In the genomic region with DNA sequence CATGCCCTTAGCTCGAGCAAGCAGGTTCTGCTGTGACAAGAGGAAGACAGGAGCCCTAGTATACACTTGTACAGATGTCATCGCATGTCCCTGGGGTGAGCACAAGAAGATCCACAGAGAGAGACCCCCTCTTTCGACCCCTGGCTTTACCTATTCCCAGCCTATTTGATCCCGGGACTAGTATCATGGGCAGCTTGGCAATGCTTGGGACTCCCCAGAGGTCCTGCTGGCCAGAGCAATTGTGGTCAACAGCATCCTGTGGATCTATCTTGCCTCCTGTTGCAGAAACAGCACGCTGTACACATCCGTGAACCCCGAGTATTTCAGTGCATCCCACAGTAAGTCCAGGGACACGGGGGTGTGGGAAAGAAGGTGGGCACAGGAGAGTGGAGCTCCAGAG, we compare ENCODE assay signal across 37 mouse cellular contexts. TPM values are rescaled to one million over a fixed set of nuclear protein-coding genes. Genes with fewer than 3 reads are reported as not detected.
"Had no signal": no experiment of that assay in that cellular context is flagged by ENCODE, and none has a peak within 500 bp of the region (broad histone marks: within the 10 kb centered on the region; RNA-seq: fewer than 3 reads in every experiment).

No protein-coding gene starts in this region.

- H3K4me3 ChIP-seq: embryonic facial prominence, embryonic 10.5 days; embryonic facial prominence, embryonic 12.5 days; embryonic facial prominence, embryonic 13.5 days; embryonic facial prominence, embryonic 15.5 days; erythroblast, embryonic 14.5 days; forebrain, embryonic 10.5 days; forebrain, embryonic 12.5 days; forebrain, embryonic 13.5 days; forebrain, embryonic 15.5 days; gastrocnemius, adult 2 months; heart, adult 2 months had no signal

- H3K27ac ChIP-seq: embryonic facial prominence, embryonic 10.5 days; embryonic facial prominence, embryonic 12.5 days; embryonic facial prominence, embryonic 13.5 days; embryonic facial prominence, embryonic 15.5 days; forebrain, embryonic 10.5 days; forebrain, embryonic 12.5 days; forebrain, embryonic 13.5 days; forebrain, embryonic 15.5 days; gastrocnemius, adult 2 months; heart, adult 2 months had no signal

- ATAC-seq: forebrain, embryonic 13.5 days; forebrain, embryonic 14.5 days; forebrain, embryonic 15.5 days; forebrain, embryonic 16.5 days; forebrain, postnatal 0 days had no signal

- H3K9ac ChIP-seq: embryonic facial prominence, embryonic 12.5 days; embryonic facial prominence, embryonic 13.5 days; embryonic facial prominence, embryonic 15.5 days; forebrain, embryonic 12.5 days; forebrain, embryonic 13.5 days; forebrain, embryonic 15.5 days; forebrain, postnatal 0 days had no signal

- H3K4me2 ChIP-seq: embryonic facial prominence, embryonic 12.5 days; embryonic facial prominence, embryonic 13.5 days; embryonic facial prominence, embryonic 15.5 days; forebrain, embryonic 12.5 days; forebrain, embryonic 13.5 days; forebrain, embryonic 15.5 days had no signal

- H3K9me3 ChIP-seq: embryonic facial prominence, embryonic 10.5 days; embryonic facial prominence, embryonic 12.5 days; embryonic facial prominence, embryonic 13.5 days; embryonic facial prominence, embryonic 15.5 days; forebrain, embryonic 10.5 days; forebrain, embryonic 12.5 days; forebrain, embryonic 13.5 days; forebrain, embryonic 15.5 days had no signal

- DNase-seq: cerebellum, adult 2 months; cerebellum, adult 8-10 months; cerebellum, adult 9-10 months; cerebellum, adult 9-11 months; cerebellum, postnatal 10 days; cerebellum, postnatal 14 days; cerebellum, postnatal 25 days; cerebellum, postnatal 36 days; embryo, embryonic 11 days; forebrain, postnatal 0 days; gastrocnemius, adult 2 months; gastrocnemius, postnatal 10 days; gastrocnemius, postnatal 14 days; gastrocnemius, postnatal 25 days; gastrocnemius, postnatal 36 days; heart, adult 18-20 months; heart, adult 2 months had no signal

- H3K36me3 ChIP-seq: embryonic facial prominence, embryonic 10.5 days; embryonic facial prominence, embryonic 12.5 days; embryonic facial prominence, embryonic 13.5 days; embryonic facial prominence, embryonic 15.5 days; forebrain, embryonic 10.5 days; forebrain, embryonic 12.5 days; forebrain, embryonic 15.5 days had no signal

RNA-seq across cellular contexts. Expression of a gene that starts 14.5 kb away (rescaled TPM):
- total RNA-seq: common myeloid progenitor, adult 5-6 weeks; gastrocnemius, adult 18-20 months; gastrocnemius, adult 2 months; gastrocnemius, adult 8-10 months; gastrocnemius, postnatal 36 days; granulocyte monocyte progenitor cell, adult 5-6 weeks; heart, adult 8-10 months had no signal
- polyA plus RNA-seq: erythroblast, embryonic 14.5 days had no signal

RNA-seq across cellular contexts. Expression of a gene that starts 16.3 kb away (rescaled TPM):
- total RNA-seq: common myeloid progenitor, adult 5-6 weeks; gastrocnemius, adult 18-20 months; gastrocnemius, adult 2 months; gastrocnemius, adult 8-10 months; gastrocnemius, postnatal 14 days; gastrocnemius, postnatal 36 days; granulocyte monocyte progenitor cell, adult 5-6 weeks had no signal
- polyA plus RNA-seq: erythroblast, embryonic 14.5 days had no signal

RNA-seq across cellular contexts. Expression of a gene that starts 35.3 kb away (rescaled TPM):
- total RNA-seq: forebrain, postnatal 0 days; gastrocnemius, adult 18-20 months; gastrocnemius, adult 2 months; gastrocnemius, adult 8-10 months had no signal
- polyA plus RNA-seq: cortical plate, adult 2 months; embryonic facial prominence, embryonic 10.5 days; embryonic facial prominence, embryonic 11.5 days; embryonic facial prominence, embryonic 12.5 days; embryonic facial prominence, embryonic 13.5 days; embryonic facial prominence, embryonic 14.5 days; forebrain, embryonic 11.5 days; forebrain, embryonic 12.5 days; forebrain, embryonic 13.5 days; forebrain, embryonic 14.5 days; forebrain, embryonic 15.5 days; forebrain, embryonic 16.5 days; forebrain, postnatal 0 days had no signal
